Mouse (Mus musculus) embryonic facial prominence, embryonic 13.5 days (tissue): ENCODE data around the gene Erich4. TPM values are rescaled to one million over a fixed set of nuclear protein-coding genes. Genes with fewer than 3 reads are reported as not detected.
A peak's percentile ranks its signal among the peaks of the same experiment; 100 is the strongest.

ENCODE experiments used
- ATAC-seq: fragments of 200-750 bp; cut with Nextera tagmentation; 2 replicates; pipeline ENCODE4 v1.8.0; 2017; ENCODE audit warnings: low read depth; ENCODE audit not compliant: insufficient number of reproducible peaks, insufficient read depth, low FRiP score, low TSS enrichment
- H3K27ac ChIP-seq: fragments of 300-500 bp; sonication (generic); 2 replicates; pipeline ENCODE4 v1.5.1; 2015; ENCODE audit warnings: moderate library complexity, mild to moderate bottlenecking, inconsistent platforms
- H3K27me3 ChIP-seq: fragments of 300-500 bp; sonication (generic); 2 replicates; pipeline ENCODE4 v1.6.1; 2015; ENCODE audit warnings: mild to moderate bottlenecking, inconsistent platforms
- H3K36me3 ChIP-seq: fragments of 300-500 bp; sonication (generic); 2 replicates; pipeline ENCODE4 v1.6.1; 2015; ENCODE audit warnings: mild to moderate bottlenecking, inconsistent platforms
- H3K4me1 ChIP-seq: fragments of 300-500 bp; sonication (generic); 2 replicates; pipeline ENCODE4 v1.6.1; 2015; ENCODE audit warnings: inconsistent platforms
- H3K4me2 ChIP-seq: fragments of 300-500 bp; sonication (generic); 2 replicates; pipeline ENCODE4 v1.6.1; 2015; ENCODE audit warnings: moderate library complexity, mild to moderate bottlenecking, inconsistent platforms
- H3K4me3 ChIP-seq: fragments of 300-500 bp; sonication (generic); 2 replicates; pipeline ENCODE4 v1.5.1; 2015; ENCODE audit warnings: mild to moderate bottlenecking, inconsistent platforms
- H3K9ac ChIP-seq: fragments of 300-500 bp; sonication (generic); 2 replicates; pipeline ENCODE4 v1.6.1; 2015; ENCODE audit warnings: mild to moderate bottlenecking, inconsistent platforms
- H3K9me3 ChIP-seq: fragments of 300-500 bp; sonication (generic); 2 replicates; pipeline ENCODE4 v1.6.1; 2016; ENCODE audit warnings: inconsistent platforms
- WGBS: fragments of 180-500 bp; shearing (Covaris S2); methylation state at CpG from one replicate; pipeline ENCODE4 v1.1.7; 2015; ENCODE audit warnings: mixed read lengths; 5-methylcytosine and 5-hydroxymethylcytosine counted together
- polyA plus RNA-seq: library from polyadenylated mRNA; unstranded; fragments of >200 nt; fragmentation: Nextera tagmentation; extraction: Ambion mirVana; gene quantifications from 2 replicates; pipeline ENCODE4 v1.2.1, GENCODE M21; 2015

Erich4 gene
- polyA plus RNA-seq, 1 experiment from 2014 or later: not detected

DNA sequence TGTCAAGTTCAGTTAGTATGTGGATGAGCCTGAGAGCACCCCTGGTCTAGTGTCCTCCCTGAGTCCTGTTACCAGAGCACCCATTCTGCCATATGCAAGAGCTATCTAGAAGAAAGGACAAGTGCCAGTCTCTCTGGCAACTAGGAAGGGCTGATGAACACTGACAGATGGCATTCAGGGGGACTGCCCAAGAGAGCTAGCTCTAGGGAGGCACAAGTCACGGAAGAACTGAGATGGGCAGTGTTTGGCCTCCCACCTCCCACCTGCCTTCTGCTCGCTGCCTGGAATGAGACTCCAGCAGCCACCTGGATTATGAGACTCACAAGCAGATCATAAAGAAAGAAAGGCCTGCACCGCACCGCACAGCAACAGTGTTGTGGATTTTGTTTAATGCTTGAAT, 24.1 kb upstream of the Erich4 start:
- no peaks in the 10 kb centered on the region for H3K27me3 ChIP-seq
- H3K4me2 ChIP-seq: no peak overlapping the region
- no peaks in the 10 kb centered on the region for H3K4me1 ChIP-seq
- H3K36me3 ChIP-seq: peaks cover 58% of the 10 kb centered on the region
- no peak overlapping the region for H3K9ac ChIP-seq
- no peak overlapping the region for H3K4me3 ChIP-seq
- H3K27ac ChIP-seq: no peak overlapping the region
- ATAC-seq: no peak
- H3K9me3 ChIP-seq: no peaks in the 10 kb centered on the region
- WGBS: 84% methylated on average over 4 of the region's 4 CpGs

DNA sequence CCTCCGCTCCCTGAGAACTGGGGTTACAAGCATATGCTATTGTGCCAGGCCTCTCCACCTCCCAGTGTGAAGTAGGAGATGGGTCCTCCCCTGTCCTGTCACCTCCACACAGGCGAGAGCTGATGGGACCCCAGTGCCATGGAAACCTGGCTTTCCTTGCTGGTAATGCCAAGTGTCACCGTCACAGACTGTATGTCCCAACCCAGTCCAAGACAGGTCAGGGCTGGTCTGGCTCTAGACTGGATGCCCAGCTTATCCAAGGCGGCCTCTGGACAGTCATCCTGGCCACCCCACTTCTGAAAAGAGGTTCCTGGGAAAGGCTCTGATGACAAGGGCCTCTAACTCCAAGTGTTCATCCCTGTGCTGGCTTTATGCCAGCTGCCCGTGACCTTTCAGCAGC, 21.4 kb upstream of the Erich4 start:
- 84% methylated on average over 5 of the region's 5 CpGs for WGBS
- H3K4me3 ChIP-seq: no peak overlapping the region
- H3K27me3 ChIP-seq: no peaks in the 10 kb centered on the region
- no peak overlapping the region for H3K4me2 ChIP-seq
- ATAC-seq: no peak
- H3K4me1 ChIP-seq: no peaks in the 10 kb centered on the region
- no peaks in the 10 kb centered on the region for H3K9me3 ChIP-seq
- peaks cover 81% of the 10 kb centered on the region for H3K36me3 ChIP-seq
- no peak overlapping the region for H3K27ac ChIP-seq
- H3K9ac ChIP-seq: no peak overlapping the region

- peaks cover 84% of the 10 kb centered on the region for H3K36me3 ChIP-seq
- no peaks in the 10 kb centered on the region for H3K4me1 ChIP-seq
- no peaks in the 10 kb centered on the region for H3K9me3 ChIP-seq
- no peak overlapping the region for H3K4me2 ChIP-seq
- no peak for ATAC-seq
- H3K9ac ChIP-seq: no peak overlapping the region
- H3K27me3 ChIP-seq: no peaks in the 10 kb centered on the region
- H3K4me3 ChIP-seq: no peak overlapping the region
- H3K27ac ChIP-seq: no peak overlapping the region
- WGBS: 68% methylated on average over 3 of the region's 3 CpGs
Measured at GRCm38 (mm10) chr7:25636373-25636772, 20.7 kb upstream of the Erich4 start.

GRCm38 (mm10) chr7:25632679-25633078, 17.0 kb upstream of the Erich4 start:
- no peak for ATAC-seq
- H3K36me3 ChIP-seq: peaks cover 81% of the 10 kb centered on the region

DNA sequence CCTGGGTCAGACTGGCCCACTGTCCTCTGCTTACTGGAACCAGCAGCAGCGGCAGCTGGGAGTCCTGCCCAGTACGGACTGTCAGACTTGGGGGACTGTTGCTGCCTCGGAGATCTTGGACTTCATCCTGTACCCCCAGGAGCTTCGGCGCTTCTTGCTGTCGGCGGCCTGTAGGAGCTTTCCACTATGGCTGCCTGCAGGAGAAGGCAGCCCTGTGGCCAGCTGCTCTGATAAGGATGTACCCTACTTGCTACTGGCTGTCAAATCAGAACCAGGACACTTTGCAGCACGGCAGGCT, 12.6 kb upstream of the Erich4 start:
- peak overlapping the region; percentile 71; the same call in 1 of the 2 replicates for H3K9ac ChIP-seq
- H3K27ac ChIP-seq: no peak overlapping the region
- H3K4me1 ChIP-seq: peaks cover 22% of the 10 kb centered on the region
- H3K36me3 ChIP-seq: peaks cover 62% of the 10 kb centered on the region
- no peak for ATAC-seq
- 64% methylated on average over 8 of the region's 8 CpGs for WGBS
- peak overlapping the region; percentile 46 for H3K4me3 ChIP-seq
- H3K9me3 ChIP-seq: no peaks in the 10 kb centered on the region
- no peaks in the 10 kb centered on the region for H3K27me3 ChIP-seq
- peak overlapping the region; percentile 77 for H3K4me2 ChIP-seq

More at GRCm38 (mm10) chr7:25632679-25633078, 17.0 kb upstream of the Erich4 start:
- no peak overlapping the region for H3K9ac ChIP-seq
- peaks cover 8% of the 10 kb centered on the region for H3K4me1 ChIP-seq
- no peaks in the 10 kb centered on the region for H3K27me3 ChIP-seq
- H3K4me3 ChIP-seq: no peak overlapping the region
- no peaks in the 10 kb centered on the region for H3K9me3 ChIP-seq
- 92% methylated on average over 5 of the region's 5 CpGs for WGBS
- no peak overlapping the region for H3K27ac ChIP-seq
- no peak overlapping the region for H3K4me2 ChIP-seq

DNA sequence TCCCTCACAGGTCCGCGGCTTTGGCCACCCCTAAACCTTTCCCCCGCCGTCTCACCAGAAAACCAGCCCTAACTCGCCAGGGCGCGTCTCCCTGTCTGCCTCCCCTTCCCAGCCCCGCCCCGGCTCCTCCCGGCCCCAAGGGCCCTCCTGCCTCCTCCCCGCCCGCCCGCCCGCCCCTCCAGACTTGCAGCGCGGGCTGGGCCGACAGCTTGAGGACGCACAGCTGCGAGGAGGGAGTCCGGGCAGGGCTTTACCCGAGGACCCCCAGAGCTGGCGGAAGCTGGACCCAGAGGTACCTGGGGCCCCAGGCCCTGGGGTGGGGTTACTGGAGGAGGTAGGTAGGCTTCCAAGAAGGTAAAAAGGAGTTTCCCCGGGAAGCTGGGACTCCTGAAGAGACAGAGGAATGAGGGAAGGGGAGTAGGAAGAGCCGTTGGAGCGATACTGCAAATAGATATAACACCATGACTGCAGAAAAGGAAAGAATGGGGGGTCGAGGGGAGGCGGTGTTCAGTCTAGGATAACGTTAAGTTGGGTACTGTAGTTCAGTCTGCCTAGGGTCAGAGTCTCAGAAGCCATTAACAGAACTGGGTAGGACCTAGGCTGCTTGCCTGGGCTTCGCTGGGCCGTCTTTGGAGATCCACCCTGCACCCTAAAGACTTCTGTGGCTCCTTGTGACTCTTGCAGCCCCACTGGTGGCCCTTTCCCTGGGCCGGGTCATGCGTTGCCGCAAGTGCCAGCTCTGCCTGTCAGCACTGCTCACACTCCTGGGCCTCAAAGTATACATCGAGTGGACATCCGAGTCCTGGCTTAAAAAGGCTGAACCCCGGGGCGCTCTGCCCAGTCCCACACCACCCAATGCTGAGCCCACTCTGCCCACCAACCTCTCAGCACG, 12.0 kb upstream of the Erich4 start:
- H3K36me3 ChIP-seq: peaks cover 59% of the 10 kb centered on the region

GRCm38 (mm10) chr7:25626509-25627430, 11.1 kb upstream of the Erich4 start, which contains the start of gene B3gnt8:
Gene B3gnt8 (plus strand): TSS chr7:25626654.
- Histone ChIP-seq H3K27ac (peak within 1 kb of the TSS; percentile 62), H3K9me3 (no peaks in the 10 kb centered on the region), H3K4me1 (peaks cover 22% of the 10 kb centered on the region), H3K36me3 (peaks cover 59% of the 10 kb centered on the region), H3K4me3 (peak within 1 kb of the TSS; percentile 46), H3K4me2 (peak within 1 kb of the TSS; percentile 77), H3K27me3 (no peaks in the 10 kb centered on the region), H3K9ac (peak within 1 kb of the TSS; percentile 71)
- 17% methylated on average over 29 of the region's 29 CpGs for WGBS
- no peak for ATAC-seq

More for the DNA sequence above, 12.0 kb upstream of the Erich4 start:
- peaks cover 22% of the 10 kb centered on the region for H3K4me1 ChIP-seq
- peak overlapping the region; percentile 62 for H3K27ac ChIP-seq
- H3K27me3 ChIP-seq: no peaks in the 10 kb centered on the region
- no peaks in the 10 kb centered on the region for H3K9me3 ChIP-seq
- peak overlapping the region; percentile 71 for H3K9ac ChIP-seq
- 18% methylated on average over 35 of the region's 38 CpGs for WGBS
- peak overlapping the region; percentile 77 for H3K4me2 ChIP-seq
- H3K4me3 ChIP-seq: peak overlapping the region; percentile 46
- peak; percentile 33; the same call in 1 of the 2 replicates for ATAC-seq

- peaks cover 59% of the 10 kb centered on the region for H3K36me3 ChIP-seq
- ATAC-seq: no peak
- peaks cover 22% of the 10 kb centered on the region for H3K4me1 ChIP-seq
- no peak overlapping the region for H3K4me3 ChIP-seq
- no peak overlapping the region for H3K27ac ChIP-seq
- WGBS: 75% methylated on average over 10 of the region's 10 CpGs
- no peak overlapping the region for H3K9ac ChIP-seq
- no peaks in the 10 kb centered on the region for H3K27me3 ChIP-seq
- H3K9me3 ChIP-seq: no peaks in the 10 kb centered on the region
- H3K4me2 ChIP-seq: no peak overlapping the region
Measured at GRCm38 (mm10) chr7:25625594-25626250, 10.0 kb upstream of the Erich4 start.

- peaks cover 53% of the 10 kb centered on the region for H3K36me3 ChIP-seq
- 64% methylated on average over 5 of the region's 5 CpGs for WGBS
- no peaks in the 10 kb centered on the region for H3K9me3 ChIP-seq
- H3K27me3 ChIP-seq: no peaks in the 10 kb centered on the region
- ATAC-seq: no peak
- H3K4me3 ChIP-seq: no peak overlapping the region
- no peak overlapping the region for H3K4me2 ChIP-seq
- H3K4me1 ChIP-seq: peaks cover 26% of the 10 kb centered on the region
- no peak overlapping the region for H3K27ac ChIP-seq
- H3K9ac ChIP-seq: no peak overlapping the region
Measured at GRCm38 (mm10) chr7:25624851-25625250, 9.2 kb upstream of the Erich4 start.

DNA sequence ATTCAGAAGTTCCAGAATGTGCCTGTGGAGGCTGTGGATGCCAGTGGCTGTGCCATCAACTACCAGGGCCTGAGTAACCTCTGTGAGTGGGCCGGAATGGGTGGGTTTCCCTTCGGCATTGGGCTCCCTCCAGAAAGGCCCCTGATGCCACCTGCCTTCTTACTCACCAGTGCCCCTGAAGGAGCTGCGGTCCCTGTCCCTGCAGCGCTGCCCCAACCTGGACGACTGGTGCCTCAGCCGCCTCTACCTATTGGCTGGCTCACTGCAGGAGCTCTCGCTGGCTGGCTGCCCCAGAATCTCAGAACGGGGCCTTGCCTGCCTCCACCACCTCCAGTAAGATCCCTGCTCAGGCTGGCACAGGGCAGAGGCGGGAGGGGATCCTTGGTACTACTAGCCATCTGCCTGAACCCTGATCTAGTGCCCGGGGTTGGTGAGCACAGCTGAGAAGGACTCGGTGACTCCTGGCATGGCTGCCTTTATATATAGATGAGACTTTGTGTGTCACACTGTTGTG, 8.2 kb upstream of the Erich4 start:
- Histone ChIP-seq H3K27me3 (no peaks in the 10 kb centered on the region), H3K36me3 (peaks cover 44% of the 10 kb centered on the region), H3K4me2 (no peak overlapping the region), H3K9ac (no peak overlapping the region), H3K27ac (no peak overlapping the region), H3K9me3 (no peaks in the 10 kb centered on the region), H3K4me3 (no peak overlapping the region), H3K4me1 (peaks cover 29% of the 10 kb centered on the region)
- ATAC-seq: no peak
- WGBS: 91% methylated on average over 11 of the region's 11 CpGs

- Histone ChIP-seq H3K4me3 (no peak overlapping the region), H3K27ac (no peak overlapping the region), H3K9me3 (no peaks in the 10 kb centered on the region), H3K9ac (no peak overlapping the region), H3K27me3 (no peaks in the 10 kb centered on the region), H3K36me3 (peaks cover 41% of the 10 kb centered on the region), H3K4me1 (peaks cover 8% of the 10 kb centered on the region), H3K4me2 (no peak overlapping the region)
- 93% methylated on average over 11 of the region's 11 CpGs for WGBS
- no peak for ATAC-seq
Measured at GRCm38 (mm10) chr7:25620751-25621150, 5.1 kb upstream of the Erich4 start.
